Mouse (Mus musculus) frontal cortex, postnatal 14 days (tissue): Measurements from ENCODE around the gene Tnr.
"Not testable (repeated sequence)": the region's sequence is repeated elsewhere in the genome, so short reads cannot be mapped to it uniquely, and the experiment has no call there.

ENCODE experiments used
- DNase-seq, 2 experiments: peaks; one replicate each; pipeline ENCODE4 v3.0.0; 2022; ENCODE audit warnings: low spot score in 2 of 2

The Tnr gene

DNA sequence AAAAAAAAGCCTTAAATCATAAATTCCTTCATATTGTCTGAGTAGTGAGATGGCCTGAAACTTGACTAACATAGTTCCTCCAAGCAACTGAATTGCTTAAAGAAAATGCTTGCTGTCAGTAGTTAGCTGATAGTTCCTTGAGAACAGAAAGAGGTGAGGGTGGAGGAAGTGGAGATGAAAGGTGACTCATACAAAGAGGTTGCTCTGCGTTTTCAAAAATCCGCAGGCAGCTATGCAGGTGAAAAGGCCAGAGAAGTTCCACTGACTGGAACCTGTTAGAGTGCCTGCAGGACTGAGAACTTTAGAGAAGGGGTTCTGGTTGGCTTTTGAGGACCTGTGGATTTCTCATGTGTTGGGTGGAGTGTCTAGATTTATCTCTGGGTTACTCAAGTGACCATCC, 414.9 kb downstream of the Tnr start:
- no peak for DNase-seq

DNA sequence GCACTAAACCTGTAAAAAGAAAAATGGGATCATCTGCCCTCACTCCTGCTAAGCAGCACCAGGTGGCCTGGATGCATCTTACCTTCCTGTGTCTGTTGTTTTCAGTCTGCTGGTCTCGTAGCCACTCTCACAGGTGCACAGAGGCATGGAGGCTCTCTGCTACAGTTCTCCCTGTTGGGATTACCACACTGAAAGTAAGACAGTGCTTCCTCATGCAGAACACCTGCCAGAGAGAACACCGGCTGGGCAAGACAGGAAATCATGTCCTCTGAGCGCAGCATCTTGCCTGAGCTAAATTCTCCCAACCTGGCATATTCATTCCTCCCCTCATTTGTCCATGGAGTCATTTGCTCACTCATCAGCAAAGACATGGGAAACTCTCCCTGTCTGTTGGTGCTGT, 415.8 kb downstream of the Tnr start:
- DNase-seq = no peak

DNA sequence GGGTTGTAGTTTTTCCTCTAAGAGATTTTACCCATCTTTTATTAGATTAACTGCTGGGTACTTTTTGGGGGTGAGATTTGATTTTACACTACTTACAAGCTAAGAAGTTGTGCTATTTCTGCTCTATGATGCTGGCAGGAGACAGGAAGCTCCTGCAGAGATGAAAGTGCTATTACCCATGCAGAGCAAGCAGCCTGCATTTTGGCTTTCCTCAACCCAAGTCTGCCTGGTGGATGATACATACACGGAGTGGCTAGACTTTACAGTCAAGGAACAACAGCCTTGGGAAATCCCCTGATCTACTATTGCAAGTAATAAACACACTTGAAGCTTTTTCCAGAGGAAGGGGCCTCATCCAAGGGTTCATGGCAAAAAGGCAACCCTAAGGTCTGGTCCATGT, 430.0 kb downstream of the Tnr start:
- no peak for DNase-seq

DNA sequence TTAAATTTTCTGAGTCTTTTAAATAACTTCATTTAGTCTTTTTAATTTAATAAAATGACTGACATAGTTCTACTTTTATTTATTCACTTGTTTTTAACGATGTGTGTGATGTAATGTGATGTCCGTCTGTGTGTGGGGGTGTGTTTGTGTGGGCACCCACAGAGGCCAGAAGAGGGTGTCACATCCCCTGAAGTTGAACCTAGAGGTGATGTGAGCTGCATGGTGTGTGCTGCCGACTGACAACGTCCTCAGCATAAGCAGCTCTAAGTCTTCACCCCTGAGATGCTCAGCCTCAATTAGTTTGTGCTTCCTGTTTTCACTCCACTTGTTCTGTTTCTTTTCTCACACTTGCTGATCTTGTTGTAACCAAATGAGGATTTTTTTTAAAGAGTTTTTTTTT, 439.8 kb downstream of the Tnr start:
- DNase-seq = no peak

DNA sequence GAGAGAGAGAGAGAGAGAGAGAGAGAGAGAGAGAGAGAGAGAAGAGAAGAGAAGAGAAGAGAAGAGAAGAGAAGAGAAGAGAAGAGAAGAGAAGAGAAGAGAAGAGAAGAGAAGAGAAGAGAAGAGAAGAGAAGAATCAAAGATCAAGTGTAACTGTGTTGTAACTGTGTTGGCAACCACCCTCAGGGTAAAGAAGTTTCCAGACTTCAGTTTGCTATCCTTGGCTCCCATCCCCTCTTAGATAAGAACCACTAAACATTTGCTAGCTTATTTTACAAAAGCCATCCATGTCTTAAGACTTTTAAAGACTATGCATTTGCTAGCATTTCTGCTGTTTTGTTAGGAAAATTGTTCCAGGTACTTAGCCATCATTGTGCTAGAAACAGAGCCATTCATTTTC, 442.7 kb downstream of the Tnr start:
- not testable (repeated sequence) for DNase-seq

DNA sequence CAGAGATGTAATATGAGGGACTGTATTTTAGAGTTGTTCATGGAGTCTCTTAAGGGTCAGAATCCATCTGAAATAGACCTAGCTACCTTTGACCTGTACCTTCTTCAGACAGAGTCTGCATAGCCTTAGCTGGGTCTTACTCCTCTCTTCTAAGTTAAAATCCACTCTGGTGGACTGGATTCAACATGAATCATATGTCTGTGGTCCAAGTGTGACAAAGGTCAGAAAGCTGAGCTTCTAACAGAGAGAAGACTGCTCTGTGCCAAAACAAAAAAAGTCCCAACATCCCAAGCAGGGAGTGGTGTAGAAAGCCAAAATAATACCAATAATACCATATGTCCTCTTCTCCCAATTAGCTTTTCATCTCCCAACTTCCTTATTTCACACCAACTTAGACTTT, 444.8 kb downstream of the Tnr start:
- no peak for DNase-seq

DNA sequence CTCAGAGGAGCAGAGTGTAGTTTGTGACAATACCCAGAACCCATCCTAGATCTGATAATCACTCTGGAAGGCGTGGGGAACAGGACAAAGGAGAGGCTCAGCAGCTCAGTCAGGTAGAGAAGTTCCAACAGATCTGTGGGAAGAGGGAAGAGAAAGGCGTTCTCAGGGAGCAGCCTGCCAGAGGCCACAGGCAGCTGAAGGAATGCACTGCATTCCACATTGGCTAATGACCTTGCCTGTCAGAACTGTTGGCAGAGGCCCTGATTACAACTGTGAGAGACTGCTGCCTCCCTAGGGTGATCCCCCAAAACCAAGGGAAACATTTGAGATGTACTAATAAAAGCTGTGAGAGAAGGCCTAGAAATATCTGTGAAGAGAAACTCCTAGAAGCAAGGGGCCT, 454.2 kb downstream of the Tnr start:
- no peak for DNase-seq

DNA sequence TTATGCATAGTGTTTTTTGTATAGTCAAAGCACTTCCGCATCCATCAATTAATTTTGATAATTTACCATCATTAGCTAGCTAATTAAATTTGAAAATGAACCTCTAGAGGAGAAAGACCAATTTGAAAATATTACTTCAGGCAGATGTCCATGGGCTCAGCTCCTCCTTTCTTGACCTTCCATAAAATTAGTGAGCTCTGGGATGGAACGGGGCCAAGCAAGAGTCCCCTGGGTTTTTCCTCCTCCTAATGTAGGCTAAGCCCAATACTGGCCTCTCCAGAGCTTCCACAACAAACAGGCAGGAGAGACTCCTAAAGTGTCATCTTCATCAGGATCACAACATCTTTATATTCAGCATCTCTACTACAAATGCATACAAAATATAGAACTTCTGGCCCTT, 455.5 kb downstream of the Tnr start:
- DNase-seq = no peak

DNA sequence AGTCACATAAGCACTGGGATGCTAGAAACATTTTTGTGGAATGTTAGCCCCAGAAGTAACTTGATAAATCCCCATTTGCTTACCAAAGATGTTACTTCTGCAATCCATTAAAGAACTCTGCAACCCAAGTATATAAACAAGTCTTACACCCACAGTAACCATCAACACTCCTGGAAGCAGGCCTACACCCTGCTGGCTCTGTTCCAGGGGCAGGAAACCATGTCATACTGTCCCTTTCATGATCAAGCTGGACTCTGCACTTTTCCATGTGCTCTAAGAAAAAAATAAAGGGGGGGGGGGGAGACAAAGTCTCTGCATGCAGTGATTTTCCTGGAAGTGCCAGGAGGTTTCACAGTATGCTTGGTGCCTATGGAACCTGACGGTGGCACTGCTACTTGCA, 456.8 kb downstream of the Tnr start:
- no peak for DNase-seq
